Mouse (Mus musculus) v-Abl transformed pro-B cells (cell line): ENCODE data around the gene Zp2.

Source experiments
- in situ Hi-C, 2 experiments: fragments of 400-800 bp; cut with MboI; formaldehyde crosslinking; loops; one replicate each; pipeline ENCODE4 v1.15.1; 2025; ENCODE audit not compliant: unreplicated experiment in 2 of 2

Zp2 gene

GRCm38 (mm10) chr7:120145191-120145590 is at the start of gene Zp2:
Gene Zp2 (minus strand): TSS chr7:120145291.
- in situ Hi-C loops, result loop anchor here in 1 of 2 experiments (25.0 kb wide), 1 partner anchor 667 kb away; the partner anchor contains the start of gene Gm5737

GRCm38 (mm10) chr7:120192816-120193215 is 47.7 kb upstream of the Zp2 start:
- in situ Hi-C loops, result no loop called here

- in situ Hi-C loops, result no loop called here
Observed at GRCm38 (mm10) chr7:120192207-120192606, 47.1 kb upstream of the Zp2 start.

GRCm38 (mm10) chr7:120190150-120190665 is 45.1 kb upstream of the Zp2 start:
- in situ Hi-C loops, result no loop called here

DNA sequence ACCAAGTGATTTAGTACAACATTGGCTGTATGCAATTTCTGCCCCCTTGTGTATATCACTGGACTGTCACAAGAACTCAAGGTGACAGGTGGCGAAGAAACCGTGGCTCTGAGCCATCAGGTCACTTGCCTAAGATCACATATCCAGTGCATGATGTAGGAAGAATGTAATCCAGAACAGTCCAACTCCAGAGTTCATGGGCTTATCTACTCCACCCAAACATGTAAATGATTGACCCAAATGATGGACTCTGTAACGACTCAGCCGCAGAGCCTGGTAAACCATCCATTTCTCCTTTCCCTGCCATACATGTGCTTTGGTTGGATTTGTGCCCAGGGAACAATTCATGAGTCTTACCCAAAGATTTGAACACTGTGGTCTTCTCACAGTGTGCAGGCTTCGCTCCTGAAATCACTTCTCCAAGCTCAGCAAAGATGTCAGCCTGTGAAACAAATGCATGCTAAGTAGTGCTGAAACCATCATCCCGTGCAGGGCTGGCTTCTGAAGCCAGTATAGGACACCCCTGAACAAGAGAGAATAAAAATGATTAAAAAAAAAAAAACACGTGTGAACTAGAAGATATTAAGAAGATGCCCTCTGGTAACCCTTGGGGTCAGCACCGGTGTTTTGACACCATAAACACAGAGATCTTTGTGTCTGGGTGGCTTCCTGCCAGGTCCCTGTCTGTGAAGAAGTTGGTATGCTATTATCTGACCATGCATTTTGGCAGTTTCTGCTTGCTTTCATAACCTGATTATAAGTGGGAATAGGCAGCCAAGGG is 44.5 kb upstream of the Zp2 start:
- in situ Hi-C loops, result no loop called here

DNA sequence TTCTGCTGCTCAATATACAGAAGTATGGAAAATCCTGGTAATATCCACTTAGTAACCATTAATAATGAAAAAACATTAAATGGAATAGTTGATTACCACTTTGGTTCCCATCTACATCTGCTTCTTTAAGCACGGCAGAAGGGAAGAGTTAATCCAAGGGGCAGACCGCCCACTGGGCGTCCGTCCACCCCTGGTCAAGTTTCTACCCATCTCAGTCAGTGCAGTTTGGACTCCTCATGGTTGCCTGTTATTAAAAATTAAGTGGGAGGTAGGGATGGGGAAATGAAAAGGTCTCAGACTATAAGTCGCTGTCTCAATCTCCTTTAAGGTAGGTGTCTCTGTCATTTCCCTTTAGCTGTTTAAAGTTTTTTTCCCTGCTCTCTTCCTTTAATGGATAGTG is 43.9 kb upstream of the Zp2 start:
- in situ Hi-C loops, result no loop called here

GRCm38 (mm10) chr7:120182891-120183290 is 37.8 kb upstream of the Zp2 start:
- in situ Hi-C loops, result no loop called here

DNA sequence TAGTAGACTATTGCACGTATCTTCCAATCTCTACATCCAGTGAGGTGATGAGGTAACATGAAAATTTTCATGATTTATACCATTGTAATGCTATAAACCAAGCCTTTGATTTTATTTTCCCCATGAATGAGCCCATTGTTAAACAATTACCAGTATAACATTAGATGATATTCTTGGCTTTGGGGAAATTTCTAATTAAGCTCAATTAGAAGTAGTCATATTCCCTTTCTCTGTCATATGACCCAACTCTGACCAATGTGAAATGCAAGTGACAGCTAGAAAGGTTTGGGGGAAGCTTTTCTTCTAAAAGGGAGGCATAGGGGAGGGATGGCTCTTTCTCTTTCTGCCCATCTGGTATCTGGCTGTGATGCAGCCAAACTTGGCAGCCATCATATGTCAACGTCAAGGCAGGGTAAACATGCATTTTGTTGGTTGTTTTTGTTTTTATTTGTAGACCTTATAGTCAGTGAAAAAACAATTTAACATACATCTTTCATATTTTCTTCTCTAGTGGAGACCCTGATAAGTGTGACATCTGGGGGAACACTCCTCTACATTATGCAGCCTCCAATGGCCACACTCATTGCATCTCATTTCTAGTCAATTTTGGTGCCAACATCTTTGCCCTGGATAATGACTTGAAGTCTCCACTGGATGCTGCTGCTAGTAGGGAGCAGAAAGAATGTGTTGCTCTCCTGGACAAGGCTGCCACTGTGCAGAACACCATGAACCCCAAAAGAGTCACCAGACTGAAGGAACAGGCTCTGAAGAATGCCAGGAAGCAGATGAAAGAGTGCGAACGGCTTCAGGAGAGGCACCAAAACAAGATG is 36.5 kb upstream of the Zp2 start:
- in situ Hi-C loops, result no loop called here

DNA sequence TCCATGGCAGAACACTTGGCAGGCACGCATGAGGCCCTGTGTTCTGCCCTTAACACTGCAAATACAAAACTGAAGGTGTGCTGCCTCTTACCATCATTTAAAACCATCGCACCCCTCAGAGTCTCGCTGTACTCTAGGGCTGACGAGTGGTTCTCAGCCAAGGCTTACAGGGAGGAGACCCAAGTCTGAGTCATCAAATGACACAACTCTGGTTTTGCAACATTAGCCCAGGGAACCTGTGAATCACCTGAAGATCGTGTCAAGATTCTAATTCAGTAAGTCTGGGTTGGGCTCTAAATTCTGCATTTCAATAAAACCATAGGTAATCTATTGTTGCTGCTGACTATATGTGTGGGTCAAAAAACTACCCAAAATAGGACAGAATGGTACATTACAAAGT is 35.5 kb upstream of the Zp2 start:
- in situ Hi-C loops, result no loop called here

- in situ Hi-C loops, result no loop called here
Observed at GRCm38 (mm10) chr7:120178935-120179334, 33.8 kb upstream of the Zp2 start.

DNA sequence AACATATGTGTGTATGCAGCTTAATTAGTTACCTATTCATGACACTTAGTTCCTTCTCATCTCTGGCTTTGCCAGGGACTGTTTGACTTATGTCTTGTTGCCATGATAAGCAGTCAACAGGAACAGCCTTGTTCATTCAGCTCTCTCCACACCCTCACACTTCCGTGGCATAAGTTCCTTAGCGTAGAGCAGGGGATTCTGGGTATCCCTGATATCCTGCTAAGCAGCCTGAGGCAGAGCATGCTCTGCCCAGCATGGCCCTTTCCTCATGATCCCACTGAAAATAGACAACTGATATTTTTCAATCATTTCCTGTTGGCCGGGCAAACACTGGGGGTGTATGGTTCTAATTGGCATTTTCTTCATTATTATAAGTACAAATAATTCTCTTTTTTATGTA is 32.5 kb upstream of the Zp2 start:
- in situ Hi-C loops, result no loop called here

GRCm38 (mm10) chr7:120174723-120175504 is 29.8 kb upstream of the Zp2 start:
- in situ Hi-C loops, result no loop called here

DNA sequence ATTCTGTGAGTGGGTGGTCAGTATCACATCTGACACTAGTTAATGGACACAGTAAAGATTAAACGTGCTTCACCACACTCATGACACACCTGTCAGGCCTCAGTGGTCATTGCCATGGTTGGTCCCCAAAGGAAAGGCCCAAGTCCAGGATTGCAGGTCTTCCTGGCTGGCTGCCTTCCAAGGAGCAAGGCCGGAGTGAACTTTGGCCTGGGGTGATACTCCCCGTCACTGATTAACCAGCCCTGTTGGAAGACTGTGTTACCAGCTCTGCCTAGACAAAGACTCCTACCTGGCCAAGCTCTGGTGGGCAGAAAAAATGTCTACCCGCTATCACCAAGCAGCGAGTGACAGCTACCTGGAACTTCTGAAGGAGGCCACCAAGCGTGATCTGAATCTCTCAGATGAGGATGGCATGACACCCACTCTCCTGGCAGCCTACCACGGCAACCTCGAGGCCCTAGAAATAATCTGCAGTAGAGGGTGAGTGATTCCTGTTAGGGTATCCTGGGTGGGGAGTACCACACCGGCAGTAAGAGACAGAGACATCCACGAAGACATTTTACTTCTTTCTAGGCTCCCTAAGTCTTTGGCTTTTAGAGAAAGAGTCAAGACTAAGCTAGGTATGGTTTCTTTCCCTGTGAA is 28.6 kb upstream of the Zp2 start, which contains the start of gene Anks4b:
TSS of gene Anks4b (plus strand) at position 256 of the 642 bp plus-strand sequence.
- in situ Hi-C loops, result no loop called here

GRCm38 (mm10) chr7:120172188-120172700 is 27.2 kb upstream of the Zp2 start:
- in situ Hi-C loops, result no loop called here

GRCm38 (mm10) chr7:120163581-120164251 is 18.6 kb upstream of the Zp2 start:
- in situ Hi-C loops, result no loop called here

- in situ Hi-C loops, result no loop called here
Observed at GRCm38 (mm10) chr7:120158121-120158613, 13.1 kb upstream of the Zp2 start.

DNA sequence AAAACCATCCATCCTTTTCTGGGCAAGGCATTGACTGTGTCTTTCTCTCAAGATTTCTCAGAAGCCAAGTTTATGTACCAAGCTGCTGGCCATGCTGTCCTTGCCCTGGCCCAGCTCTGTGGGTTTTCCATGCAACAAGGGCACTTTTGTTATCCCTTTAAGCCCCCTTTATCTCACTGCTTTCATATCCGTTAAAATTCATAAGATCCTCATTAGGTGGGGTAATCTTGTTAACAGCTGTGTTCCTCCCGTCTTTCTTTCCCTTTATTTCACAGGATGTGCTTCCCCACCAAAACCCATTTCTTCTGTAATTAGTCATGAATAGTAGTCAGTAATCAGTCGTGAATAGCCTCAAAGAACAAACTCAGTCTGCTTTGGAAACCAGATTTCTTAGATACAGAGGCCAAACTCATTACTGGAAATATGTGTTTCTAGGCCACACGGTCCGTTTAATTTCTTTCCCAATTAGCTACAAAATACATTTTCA is 12.5 kb upstream of the Zp2 start:
- in situ Hi-C loops, result no loop called here

GRCm38 (mm10) chr7:120156841-120157409 is 11.8 kb upstream of the Zp2 start:
- in situ Hi-C loops, result no loop called here

GRCm38 (mm10) chr7:120150898-120151297 is 5.8 kb upstream of the Zp2 start:
- in situ Hi-C loops, result no loop called here
